Mouse (Mus musculus): ENCODE results near the gene Klhl35. TPM values are rescaled to one million over a fixed set of nuclear protein-coding genes. Genes with fewer than 3 reads are reported as not detected.

The Klhl35 gene
- polyA plus RNA-seq, 1 experiment, result not detected

DNA sequence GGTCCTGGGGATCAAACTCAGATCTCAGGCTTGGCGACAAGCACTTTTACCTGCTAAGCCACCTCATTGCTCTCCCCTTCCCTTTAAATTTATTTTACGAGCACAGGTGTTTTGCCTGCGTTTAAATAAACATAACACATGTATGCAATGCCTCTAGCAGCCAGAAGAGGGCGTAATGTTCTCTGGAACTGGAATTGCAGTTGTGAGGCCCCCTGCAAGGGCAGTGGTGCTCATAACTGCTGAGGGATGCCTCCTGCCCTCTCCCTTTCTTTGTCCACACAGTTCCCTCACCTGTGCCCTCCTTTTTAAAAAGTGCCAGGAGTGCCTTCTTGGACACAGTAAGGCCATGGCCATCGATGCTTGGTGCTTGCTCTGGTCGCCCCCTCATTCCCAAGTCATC is 21.8 kb upstream of the Klhl35 start:
- TF ChIP-seq POLR2A (IDR thresholded peaks at IDR 0.05; ENCODE audit: borderline replicate concordance, control insufficient read depth, low read depth, low read length) (no peak), CTCF (IDR thresholded peaks at IDR 0.05; ENCODE audit: control insufficient read depth, insufficient read depth, low read length) (peak; percentile 32; the same call in 1 of the 2 replicates)
- Histone ChIP-seq H3K4me3 (replicated peaks; ENCODE audit: control insufficient read depth, low read depth, low read length) (no peak overlapping the region), H3K27ac (ENCODE audit: control insufficient read depth, insufficient read depth, low read depth, low read length, poor library complexity) (no peak overlapping the region), H3K4me1 (ENCODE audit: control insufficient read depth, insufficient read depth, low read length) (no peaks in the 10 kb centered on the region; the same call in 1 of the 2 replicates)
- 68% methylated on average over 6 of the region's 6 CpGs for WGBS

DNA sequence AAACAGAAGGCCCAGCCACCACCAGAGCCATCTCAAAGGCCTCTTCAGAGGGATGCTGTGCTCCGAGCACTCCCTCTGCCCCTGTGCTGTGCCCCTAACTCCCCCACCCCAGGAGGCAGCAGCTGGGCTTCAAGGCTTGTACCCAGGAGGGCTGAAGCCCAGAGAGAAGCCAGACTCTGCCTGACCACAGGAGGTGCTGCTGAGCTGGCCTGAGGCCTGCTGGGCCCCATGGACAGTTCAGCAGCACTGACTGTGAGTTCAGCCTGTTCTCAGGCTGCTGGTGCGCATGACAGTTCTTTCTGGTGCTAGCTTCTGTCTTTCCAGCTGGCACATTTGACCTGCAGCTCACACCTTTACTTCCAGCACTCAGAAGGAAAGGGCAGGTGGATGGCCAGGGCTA is 20.0 kb upstream of the Klhl35 start:
- no peak for TF ChIP-seq POLR2A (IDR thresholded peaks at IDR 0.05; ENCODE audit: borderline replicate concordance, control insufficient read depth, low read depth, low read length)
- TF ChIP-seq CTCF (IDR thresholded peaks at IDR 0.05; ENCODE audit: control insufficient read depth, insufficient read depth, low read length), result peak; percentile 19; the same call in 1 of the 2 replicates
- 83% methylated on average over 2 of the region's 2 CpGs for WGBS
- H3K4me1 ChIP-seq (ENCODE audit: control insufficient read depth, insufficient read depth, low read length), result no peaks in the 10 kb centered on the region; the same call in 1 of the 2 replicates
- no peak overlapping the region for H3K4me3 ChIP-seq (replicated peaks; ENCODE audit: control insufficient read depth, low read depth, low read length)
- no peak overlapping the region for H3K27ac ChIP-seq (ENCODE audit: control insufficient read depth, insufficient read depth, low read depth, low read length, poor library complexity)

DNA sequence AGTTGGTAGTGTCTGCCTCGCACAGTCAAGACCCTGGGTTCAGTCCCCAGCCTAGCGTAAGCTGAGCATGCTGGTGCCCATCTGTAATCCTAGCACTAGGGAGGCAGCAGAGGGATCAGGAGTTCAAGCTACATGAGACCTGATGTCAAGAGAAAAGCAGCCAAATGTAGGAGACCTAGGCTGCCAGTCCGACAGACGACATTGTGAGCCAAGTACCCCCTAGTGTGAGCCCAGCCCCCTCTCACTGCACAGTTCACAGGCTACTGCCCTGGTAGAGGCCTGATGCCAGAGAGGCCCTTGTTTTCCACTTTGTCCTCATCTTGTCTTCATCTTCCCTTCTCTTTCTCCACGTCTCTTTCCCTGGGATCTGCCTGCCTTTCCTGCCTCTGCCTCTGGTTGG is 18.5 kb upstream of the Klhl35 start:
- Histone ChIP-seq H3K27ac (ENCODE audit: control insufficient read depth, insufficient read depth, low read depth, low read length, poor library complexity) (no peak overlapping the region), H3K4me1 (ENCODE audit: control insufficient read depth, insufficient read depth, low read length) (no peaks in the 10 kb centered on the region; the same call in 1 of the 2 replicates), H3K4me3 (replicated peaks; ENCODE audit: control insufficient read depth, low read depth, low read length) (no peak overlapping the region)
- 78% methylated on average over 5 of the region's 5 CpGs for WGBS
- TF ChIP-seq POLR2A (IDR thresholded peaks at IDR 0.05; ENCODE audit: borderline replicate concordance, control insufficient read depth, low read depth, low read length) (no peak), CTCF (IDR thresholded peaks at IDR 0.05; ENCODE audit: control insufficient read depth, insufficient read depth, low read length) (no peak)

- TF ChIP-seq CTCF (IDR thresholded peaks at IDR 0.05; ENCODE audit: control insufficient read depth, insufficient read depth, low read length) (no peak), POLR2A (IDR thresholded peaks at IDR 0.05; ENCODE audit: borderline replicate concordance, control insufficient read depth, low read depth, low read length) (no peak)
Observed at GRCm38 (mm10) chr7:99448619-99449018, 17.2 kb upstream of the Klhl35 start.

GRCm38 (mm10) chr7:99449063-99449462 is 16.7 kb upstream of the Klhl35 start:
- no peak overlapping the region for H3K4me3 ChIP-seq (replicated peaks; ENCODE audit: control insufficient read depth, low read depth, low read length)
- TF ChIP-seq POLR2A (IDR thresholded peaks at IDR 0.05; ENCODE audit: borderline replicate concordance, control insufficient read depth, low read depth, low read length), result no peak
- no peak for TF ChIP-seq CTCF (IDR thresholded peaks at IDR 0.05; ENCODE audit: control insufficient read depth, insufficient read depth, low read length)
- H3K27ac ChIP-seq (ENCODE audit: control insufficient read depth, insufficient read depth, low read depth, low read length, poor library complexity), result no peak overlapping the region
- WGBS, result 11% methylated on average over 8 of the region's 8 CpGs
- H3K4me1 ChIP-seq (ENCODE audit: control insufficient read depth, insufficient read depth, low read length), result no peaks in the 10 kb centered on the region; the same call in 1 of the 2 replicates

More at GRCm38 (mm10) chr7:99448619-99449018, 17.2 kb upstream of the Klhl35 start:
- H3K4me1 ChIP-seq (ENCODE audit: control insufficient read depth, insufficient read depth, low read length), result no peaks in the 10 kb centered on the region; the same call in 1 of the 2 replicates
- no peak overlapping the region for H3K27ac ChIP-seq (ENCODE audit: control insufficient read depth, insufficient read depth, low read depth, low read length, poor library complexity)
- 28% methylated on average over 5 of the region's 5 CpGs for WGBS
- no peak overlapping the region for H3K4me3 ChIP-seq (replicated peaks; ENCODE audit: control insufficient read depth, low read depth, low read length)

GRCm38 (mm10) chr7:99449751-99450150 is 16.1 kb upstream of the Klhl35 start:
- H3K4me3 ChIP-seq (replicated peaks; ENCODE audit: control insufficient read depth, low read depth, low read length), result no peak overlapping the region
- no peak for TF ChIP-seq POLR2A (IDR thresholded peaks at IDR 0.05; ENCODE audit: borderline replicate concordance, control insufficient read depth, low read depth, low read length)
- no peak for TF ChIP-seq CTCF (IDR thresholded peaks at IDR 0.05; ENCODE audit: control insufficient read depth, insufficient read depth, low read length)
- no peak overlapping the region for H3K27ac ChIP-seq (ENCODE audit: control insufficient read depth, insufficient read depth, low read depth, low read length, poor library complexity)
- 67% methylated on average over 3 of the region's 3 CpGs for WGBS
- no peaks in the 10 kb centered on the region; the same call in 1 of the 2 replicates for H3K4me1 ChIP-seq (ENCODE audit: control insufficient read depth, insufficient read depth, low read length)

GRCm38 (mm10) chr7:99450703-99451102 is 15.1 kb upstream of the Klhl35 start:
- no peaks in the 10 kb centered on the region; the same call in 1 of the 2 replicates for H3K4me1 ChIP-seq (ENCODE audit: control insufficient read depth, insufficient read depth, low read length)
- WGBS, result 3% methylated on average over 3 of the region's 3 CpGs
- no peak overlapping the region for H3K27ac ChIP-seq (ENCODE audit: control insufficient read depth, insufficient read depth, low read depth, low read length, poor library complexity)
- H3K4me3 ChIP-seq (replicated peaks; ENCODE audit: control insufficient read depth, low read depth, low read length), result no peak overlapping the region
- TF ChIP-seq CTCF (IDR thresholded peaks at IDR 0.05; ENCODE audit: control insufficient read depth, insufficient read depth, low read length), result peak; percentile 58
- no peak for TF ChIP-seq POLR2A (IDR thresholded peaks at IDR 0.05; ENCODE audit: borderline replicate concordance, control insufficient read depth, low read depth, low read length)

GRCm38 (mm10) chr7:99452859-99453258 is 12.9 kb upstream of the Klhl35 start:
- TF ChIP-seq CTCF (IDR thresholded peaks at IDR 0.05; ENCODE audit: control insufficient read depth, insufficient read depth, low read length) (no peak), POLR2A (IDR thresholded peaks at IDR 0.05; ENCODE audit: borderline replicate concordance, control insufficient read depth, low read depth, low read length) (no peak)
- Histone ChIP-seq H3K27ac (ENCODE audit: control insufficient read depth, insufficient read depth, low read depth, low read length, poor library complexity) (no peak overlapping the region), H3K4me1 (ENCODE audit: control insufficient read depth, insufficient read depth, low read length) (no peaks in the 10 kb centered on the region; the same call in 1 of the 2 replicates), H3K4me3 (replicated peaks; ENCODE audit: control insufficient read depth, low read depth, low read length) (no peak overlapping the region)
- WGBS, result 66% methylated on average over 7 of the region's 7 CpGs

- no peak for TF ChIP-seq POLR2A (IDR thresholded peaks at IDR 0.05; ENCODE audit: borderline replicate concordance, control insufficient read depth, low read depth, low read length)
- TF ChIP-seq CTCF (IDR thresholded peaks at IDR 0.05; ENCODE audit: control insufficient read depth, insufficient read depth, low read length), result no peak
- H3K27ac ChIP-seq (ENCODE audit: control insufficient read depth, insufficient read depth, low read depth, low read length, poor library complexity), result no peak overlapping the region
- 68% methylated on average over 4 of the region's 4 CpGs for WGBS
- no peak overlapping the region for H3K4me3 ChIP-seq (replicated peaks; ENCODE audit: control insufficient read depth, low read depth, low read length)
- no peaks in the 10 kb centered on the region for H3K4me1 ChIP-seq (ENCODE audit: control insufficient read depth, insufficient read depth, low read length)
Observed at GRCm38 (mm10) chr7:99454044-99454443, 11.8 kb upstream of the Klhl35 start.

Data from bone marrow, adult 2 months (tissue).